Mouse (Mus musculus) adrenal gland, postnatal 10 days (tissue): ENCODE measurements at regions not wholly inside any gene's neighbourhood (a gene's known extent, or its start where the extent isn't known, plus 50 kb on each side); places are given as distances from the start of the nearest gene placed in this dataset.

Experiments
- DNase-seq: peaks from one replicate; pipeline ENCODE4 v3.0.0; 2021; ENCODE audit warnings: mixed read lengths

DNA sequence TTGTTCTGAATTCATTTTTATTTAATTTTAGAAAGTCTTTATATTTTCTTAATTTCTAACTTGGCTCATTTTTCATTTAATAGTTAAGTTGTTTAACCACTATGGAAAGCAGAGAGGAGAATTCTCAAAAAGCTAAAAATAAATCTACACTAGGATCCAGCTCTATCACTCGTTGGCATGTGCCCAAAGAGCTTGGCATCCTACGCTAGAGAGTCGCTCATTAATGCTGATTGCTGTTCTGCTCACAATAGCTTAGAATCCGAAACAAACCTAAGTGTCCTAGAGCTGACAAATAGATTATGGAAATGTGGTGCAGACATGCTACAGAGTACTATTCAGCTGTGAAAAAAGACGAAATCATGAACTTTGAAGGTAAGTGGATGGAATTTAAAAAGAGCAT lies 386.3 kb upstream of the Pbx1 start:
- peak; percentile 5 for DNase-seq

DNA sequence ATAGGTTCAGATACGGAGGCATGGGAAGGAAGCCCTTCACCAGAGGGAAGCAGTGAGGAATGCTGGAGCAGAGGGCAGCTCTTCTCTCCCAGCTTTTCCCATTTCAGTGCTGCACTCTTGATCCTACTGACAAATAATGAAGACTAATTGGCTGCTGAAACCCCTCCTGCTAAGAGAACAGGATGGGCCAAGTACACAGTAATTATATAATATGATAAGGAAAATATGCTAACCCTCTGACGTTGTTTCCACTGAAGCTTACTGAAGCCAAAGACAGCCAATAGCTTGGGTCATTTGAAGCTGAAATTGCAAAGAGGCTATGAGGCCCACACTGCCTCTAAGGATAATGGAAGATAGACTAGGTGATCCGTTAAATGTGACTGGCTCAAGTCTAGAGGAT lies 375.0 kb upstream of the Pbx1 start:
- DNase-seq: no peak

- DNase-seq: no peak
Measured at GRCm38 (mm10) chr1:168805442-168805841, 373.4 kb upstream of the Pbx1 start.

DNA sequence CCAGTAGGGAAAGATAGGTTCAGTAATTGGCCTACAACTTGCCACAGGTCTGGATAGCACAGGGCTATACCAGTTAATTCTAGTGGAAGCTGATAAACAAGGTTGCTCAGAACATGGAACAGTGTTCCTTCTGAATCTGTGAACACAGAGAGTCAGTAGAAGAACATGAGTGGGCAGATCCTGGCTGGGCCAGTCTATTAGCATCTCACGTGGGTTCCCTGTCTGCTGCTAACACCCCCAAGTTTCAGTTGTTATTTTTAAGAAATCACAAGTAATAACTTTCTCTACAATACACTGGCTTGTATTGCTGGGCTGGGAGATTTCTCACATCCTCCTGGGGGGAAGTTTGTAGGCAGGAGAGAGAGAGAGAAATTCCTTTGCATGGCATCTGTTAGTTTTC lies 369.0 kb upstream of the Pbx1 start:
- no peak for DNase-seq

GRCm38 (mm10) chr1:168786731-168787130 lies 354.7 kb upstream of the Pbx1 start:
- DNase-seq: peak; percentile 3

DNA sequence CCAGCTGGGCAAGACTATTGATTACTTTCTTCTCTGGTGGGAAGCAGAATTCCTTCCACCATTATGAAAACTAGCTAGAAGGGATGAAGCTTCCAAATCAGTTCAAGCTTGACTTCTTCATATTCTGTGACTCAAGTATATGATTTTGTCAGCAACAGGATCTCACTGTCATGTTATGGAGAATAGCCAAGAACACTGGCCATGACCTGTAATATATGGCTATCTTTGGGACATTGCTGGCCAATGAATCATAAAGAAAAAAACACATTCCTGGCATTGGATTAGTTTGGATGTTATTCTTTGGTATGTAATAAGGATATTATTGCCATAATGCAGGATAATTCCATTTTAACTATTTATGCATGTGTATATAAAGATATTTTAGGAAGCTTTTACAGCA lies 351.8 kb upstream of the Pbx1 start:
- no peak for DNase-seq

DNA sequence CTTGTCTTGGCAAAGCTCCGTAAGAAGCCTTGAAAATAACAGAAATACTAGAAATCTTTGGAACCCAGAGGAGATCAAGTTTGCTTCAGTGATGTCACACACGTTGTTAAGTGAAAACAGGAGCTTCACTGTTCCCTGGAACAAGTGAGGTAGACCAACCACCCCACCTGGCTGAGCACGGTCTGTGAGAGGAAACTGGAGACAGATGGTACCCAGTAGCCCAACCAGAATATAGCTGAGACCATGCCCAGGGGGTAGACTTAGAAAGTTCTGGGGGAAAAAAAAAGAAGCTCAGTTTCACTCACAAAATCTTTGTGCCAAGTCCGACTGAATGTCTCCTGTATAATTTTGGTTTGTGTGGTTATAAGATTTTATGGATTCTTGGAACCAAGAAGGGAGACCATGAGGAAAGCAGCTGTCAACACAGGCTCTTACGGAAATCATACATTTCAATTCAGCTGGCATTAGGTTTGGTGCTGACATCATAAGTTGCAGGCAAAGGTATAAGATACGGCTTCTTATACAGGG lies 332.4 kb upstream of the Pbx1 start:
- no peak for DNase-seq

DNA sequence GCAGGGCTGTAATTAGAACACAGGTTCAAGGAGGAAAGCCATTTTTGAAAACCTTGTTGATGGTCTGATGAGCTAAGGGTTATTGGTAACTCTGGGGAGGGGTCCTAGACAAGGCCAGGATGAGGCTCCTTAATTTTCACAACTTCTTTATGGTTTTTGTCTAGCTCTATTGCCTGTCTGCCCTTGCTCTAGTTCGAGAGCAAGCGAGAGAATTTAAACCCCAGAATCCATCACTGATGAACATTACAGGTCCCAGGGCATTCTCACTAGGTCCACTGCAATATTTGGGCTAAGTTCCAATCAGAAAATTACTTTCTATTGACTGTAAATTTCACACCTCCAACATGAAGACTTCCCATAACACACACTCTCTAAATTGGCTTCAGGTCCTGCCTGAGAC lies 329.0 kb upstream of the Pbx1 start:
- DNase-seq: no peak

GRCm38 (mm10) chr1:168760239-168760638 lies 328.2 kb upstream of the Pbx1 start:
- no peak for DNase-seq

DNA sequence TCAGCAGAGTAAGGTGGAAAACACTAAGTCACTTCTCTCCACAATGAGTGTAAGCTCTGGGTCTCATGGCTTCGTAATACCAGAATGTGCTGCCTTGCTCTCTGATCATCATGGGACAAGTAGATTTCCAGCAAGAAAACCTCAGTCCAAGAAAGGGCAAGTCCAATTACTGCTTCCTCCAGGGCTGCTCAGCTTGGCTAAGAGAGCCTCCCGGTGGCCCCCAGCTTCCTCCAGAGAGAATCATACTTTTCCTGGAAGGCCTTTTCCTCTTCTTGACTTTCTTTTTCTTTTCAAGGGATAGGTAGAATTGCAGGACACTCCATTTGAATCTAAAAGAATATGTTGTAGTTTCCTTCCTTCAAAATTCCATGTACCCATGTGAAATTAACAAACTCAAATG lies 326.8 kb upstream of the Pbx1 start:
- DNase-seq: peak; percentile 10

DNA sequence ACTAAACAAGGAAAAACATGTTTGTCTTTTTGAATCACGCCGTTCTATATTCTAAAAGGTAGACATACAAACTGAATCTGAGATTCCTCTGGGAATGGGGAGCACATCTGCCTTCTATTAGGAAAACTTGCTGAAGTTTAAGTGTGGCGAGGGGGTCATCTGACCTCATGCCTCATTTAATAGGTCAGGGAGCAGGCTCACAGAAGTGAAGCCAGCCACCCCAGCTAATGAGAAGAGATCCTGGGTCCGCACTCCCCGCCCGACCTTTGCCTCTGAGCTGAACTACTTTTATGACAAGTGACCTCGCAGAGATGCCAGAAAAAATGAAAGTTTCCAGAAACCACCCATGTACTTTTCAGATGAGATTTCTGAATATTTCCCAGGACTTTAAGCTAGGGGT lies 322.1 kb upstream of the Pbx1 start:
- peak; percentile 33 for DNase-seq

GRCm38 (mm10) chr1:168743435-168743834 lies 311.4 kb upstream of the Pbx1 start:
- no peak for DNase-seq

DNA sequence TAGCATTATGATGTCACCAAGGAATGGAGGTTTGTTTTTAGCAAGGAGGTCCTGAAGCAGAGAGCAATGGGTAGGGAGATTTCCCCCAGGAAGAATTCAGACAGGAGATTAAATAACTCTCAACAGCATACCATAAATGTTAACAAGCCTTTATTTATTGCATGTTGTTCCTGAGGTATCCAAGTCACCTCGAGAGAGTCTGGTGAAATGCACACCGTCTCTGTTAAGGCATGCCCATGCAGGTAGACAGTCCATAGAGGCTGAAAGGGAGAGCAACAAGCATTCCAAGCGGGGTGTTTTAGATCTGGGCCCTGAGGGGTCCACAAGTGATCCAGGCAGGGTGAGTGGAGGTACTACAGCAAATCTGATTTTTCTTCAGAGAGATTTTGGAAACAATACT lies 305.9 kb upstream of the Pbx1 start:
- no peak for DNase-seq

GRCm38 (mm10) chr1:168737277-168737863 lies 305.3 kb upstream of the Pbx1 start:
- no peak for DNase-seq

DNA sequence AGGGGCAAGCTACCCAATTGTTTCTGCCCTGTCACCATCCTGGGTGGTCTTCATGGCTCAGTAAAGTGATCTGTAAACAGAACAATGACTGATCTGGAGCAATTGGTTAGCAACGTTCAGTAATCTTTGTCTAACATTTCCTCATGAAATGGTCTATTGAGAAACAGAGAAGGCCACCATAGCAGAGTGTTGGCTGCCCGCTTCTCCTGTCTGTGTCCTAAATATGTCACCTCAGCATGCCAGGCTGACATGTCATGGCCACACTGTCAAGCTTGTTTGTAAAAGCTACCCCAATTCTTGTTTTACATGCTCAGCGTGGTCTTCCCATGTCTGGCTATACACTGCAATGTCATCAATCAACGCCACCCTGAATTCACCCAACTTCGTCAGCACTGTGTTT lies 301.0 kb upstream of the Pbx1 start:
- DNase-seq: no peak

GRCm38 (mm10) chr1:168709836-168710235 lies 277.8 kb upstream of the Pbx1 start:
- DNase-seq: no peak

DNA sequence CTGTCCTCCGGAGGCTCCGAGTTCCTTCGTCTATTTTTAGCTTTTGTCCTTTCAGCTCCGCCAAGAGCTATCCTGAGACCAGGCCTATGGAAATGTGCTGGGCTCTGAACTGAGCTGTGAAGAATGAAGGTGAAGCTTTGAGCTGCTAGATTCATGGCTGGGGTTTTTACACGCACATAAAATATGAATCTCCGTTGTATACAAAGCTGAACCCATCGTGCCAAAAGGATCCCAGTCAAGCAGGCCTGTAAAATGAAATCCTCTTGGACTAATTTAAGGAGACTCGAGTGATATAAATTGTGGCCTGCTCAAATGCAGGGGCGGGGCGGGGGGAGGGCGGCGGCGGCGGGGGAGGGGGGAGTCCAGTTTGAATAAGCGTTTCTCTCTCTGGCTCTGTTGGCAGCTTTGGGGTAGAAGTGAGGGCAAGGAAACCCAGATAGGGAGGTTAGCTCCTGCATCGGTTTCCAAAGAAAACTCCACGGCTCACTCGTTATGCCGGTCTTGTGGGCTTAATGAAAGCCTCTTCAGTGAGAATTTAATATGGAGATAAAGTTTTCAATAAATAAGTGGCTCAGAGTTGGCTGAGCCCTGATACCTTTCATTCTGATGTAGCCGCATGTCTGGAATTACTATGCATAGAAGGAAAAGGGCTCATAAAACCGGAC lies 277.1 kb upstream of the Pbx1 start:
- DNase-seq: peak; percentile 8

- DNase-seq: peak; percentile 11
Measured at GRCm38 (mm10) chr1:168708161-168708865, 276.2 kb upstream of the Pbx1 start.

DNA sequence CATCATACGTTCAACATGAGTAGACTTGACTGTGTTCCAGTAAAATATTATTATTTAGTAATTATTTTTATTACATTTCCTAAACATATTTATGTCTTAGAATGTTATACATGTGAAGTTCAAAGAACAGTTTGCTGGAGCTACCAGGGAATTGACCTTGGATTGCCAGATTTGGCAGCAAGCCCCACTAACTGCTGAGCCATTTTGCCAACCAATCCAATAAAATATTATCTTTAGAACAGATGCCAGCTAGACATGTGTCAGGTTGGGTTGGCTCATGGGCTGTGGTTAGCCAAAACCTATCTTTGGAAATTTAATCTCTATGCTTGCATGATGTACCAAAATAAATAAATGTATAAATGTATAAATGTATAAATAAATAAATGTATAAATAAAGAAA lies 265.3 kb upstream of the Pbx1 start:
- DNase-seq: peak; percentile 25

- no peak for DNase-seq
Measured at GRCm38 (mm10) chr1:168686821-168687220, 254.8 kb upstream of the Pbx1 start.

DNA sequence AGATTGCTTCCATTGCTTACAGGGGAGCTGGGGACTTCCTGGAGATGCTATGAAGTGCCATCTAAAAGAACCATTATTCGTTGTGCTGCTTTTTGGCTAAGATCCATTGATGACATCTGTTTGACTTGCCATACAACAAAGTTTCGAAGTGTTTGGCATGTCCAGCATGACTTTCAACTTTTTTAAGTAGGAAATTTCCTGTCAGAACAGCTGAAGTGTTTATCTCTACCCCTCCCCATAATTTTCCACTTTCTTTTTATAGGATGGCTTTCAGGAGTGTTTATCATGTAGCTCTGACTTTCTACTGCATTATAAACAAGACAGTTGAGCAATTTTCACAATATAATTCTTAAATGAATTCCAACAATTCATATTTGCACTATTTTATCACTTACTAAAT lies 253.1 kb upstream of the Pbx1 start:
- DNase-seq: no peak

DNA sequence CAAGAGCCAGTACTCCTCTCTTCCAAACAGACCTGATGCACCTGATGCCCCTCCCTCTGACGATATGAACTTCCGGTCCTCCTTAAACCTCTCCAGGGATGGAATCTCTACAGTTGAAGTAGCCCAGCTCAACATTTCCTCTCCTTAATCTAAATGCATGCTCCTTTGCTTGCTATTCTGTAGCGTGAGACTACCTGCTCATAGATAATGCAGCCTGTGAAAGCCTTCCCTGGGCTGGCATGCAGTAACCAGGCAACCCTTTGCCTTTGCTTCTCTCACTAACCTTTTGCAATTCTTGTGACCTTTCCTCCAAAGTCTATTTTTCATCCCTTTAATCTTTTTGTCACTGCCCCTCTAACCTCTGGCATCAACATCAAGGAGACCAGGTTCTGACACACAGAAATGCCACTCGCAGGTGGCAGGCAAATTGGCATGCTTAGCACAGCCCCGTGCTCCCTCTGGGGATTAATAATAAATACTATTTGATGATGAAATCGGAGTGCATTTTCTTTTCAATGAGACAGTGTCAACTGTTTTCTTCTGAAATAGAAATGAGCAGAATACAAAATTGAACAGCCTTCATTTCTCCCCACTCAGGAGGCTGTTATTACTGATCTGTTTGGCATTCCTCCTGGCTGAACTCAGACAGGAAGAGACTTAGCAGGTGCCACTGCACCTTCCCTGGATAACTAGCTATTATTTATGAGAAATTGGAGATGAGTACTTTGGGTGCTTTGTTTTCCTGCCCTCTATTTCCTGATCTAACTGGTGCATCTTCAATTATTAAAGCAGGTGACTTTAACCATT lies 249.8 kb upstream of the Pbx1 start:
- peak; percentile 5 for DNase-seq

DNA sequence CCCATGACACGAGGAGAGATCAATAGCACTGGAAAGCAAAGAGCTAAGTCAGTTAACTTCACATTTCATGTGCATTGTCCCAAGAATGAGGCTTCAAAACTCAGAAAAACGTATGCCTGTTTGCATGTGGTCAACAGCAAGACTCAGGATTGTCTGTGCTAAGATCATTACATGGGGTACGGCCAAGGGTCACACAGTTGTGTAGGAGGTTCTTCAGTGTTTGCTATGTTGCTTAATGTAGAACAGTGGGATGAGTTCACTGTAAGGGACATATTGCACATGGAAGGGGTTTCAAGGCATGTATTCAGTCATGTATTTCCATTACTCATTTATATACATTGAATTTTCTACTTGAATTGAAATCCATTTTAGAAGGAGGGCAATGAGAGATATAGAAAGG lies 248.6 kb upstream of the Pbx1 start:
- DNase-seq: no peak
